Mouse (Mus musculus) heart, postnatal 14 days (tissue): ENCODE data around the gene P4ha2. TPM values are rescaled to one million over a fixed set of nuclear protein-coding genes. Genes with fewer than 3 reads are reported as not detected.

Experiments used
- DNase-seq, 2 experiments: peaks; one replicate each; pipeline ENCODE4 v3.0.0; 2021 to 2022
- intact Hi-C: fragments of 180-260 bp; cut with DNase I; formaldehyde crosslinking; loops from one replicate; pipeline ENCODE4 v1.15.1; 2025
- total RNA-seq, 2 experiments: library from RNA; stranded (reverse); gene quantifications; 2 replicates each; pipeline ENCODE4 v1.2.3; 2021

The P4ha2 gene
- total RNA-seq, 2 experiments from 2014 or later = 43.3 to 46.4 TPM

DNA sequence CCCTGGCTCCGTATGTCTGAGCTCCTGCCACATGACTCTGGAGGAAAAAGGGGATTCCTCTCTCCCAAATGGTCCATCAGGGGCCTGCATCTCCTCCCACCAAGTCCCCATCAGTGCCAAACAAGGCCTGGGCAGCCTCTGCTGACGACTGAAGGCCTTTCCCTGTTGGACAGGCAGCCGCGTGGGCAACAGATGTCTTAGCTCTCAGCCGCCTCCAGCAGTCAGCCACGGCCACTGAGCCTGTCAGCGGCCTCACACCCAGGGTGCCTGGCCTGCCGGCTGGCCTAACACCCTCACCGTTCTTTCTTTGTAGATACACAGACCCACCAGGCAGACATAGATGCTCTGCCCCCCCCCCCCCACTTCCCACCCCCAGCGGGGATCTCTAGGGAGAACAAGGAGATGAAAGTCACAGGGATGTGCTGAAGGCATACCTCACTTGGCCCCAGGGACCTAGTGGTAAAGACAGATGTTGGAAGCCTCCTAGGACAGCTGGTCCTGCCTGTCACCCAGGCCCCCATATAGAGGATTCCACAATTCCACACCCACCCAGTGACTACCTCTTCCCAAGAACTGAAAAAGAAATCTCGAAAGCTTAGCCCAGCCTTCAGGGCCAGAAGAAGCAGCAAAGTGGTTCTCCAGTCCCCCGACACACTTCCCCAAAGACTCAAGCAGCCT lies 32.4 kb upstream of the P4ha2 start:
- peak in 1 of 2 experiments; percentile 65 for DNase-seq
- intact Hi-C loops = no loop called here

DNA sequence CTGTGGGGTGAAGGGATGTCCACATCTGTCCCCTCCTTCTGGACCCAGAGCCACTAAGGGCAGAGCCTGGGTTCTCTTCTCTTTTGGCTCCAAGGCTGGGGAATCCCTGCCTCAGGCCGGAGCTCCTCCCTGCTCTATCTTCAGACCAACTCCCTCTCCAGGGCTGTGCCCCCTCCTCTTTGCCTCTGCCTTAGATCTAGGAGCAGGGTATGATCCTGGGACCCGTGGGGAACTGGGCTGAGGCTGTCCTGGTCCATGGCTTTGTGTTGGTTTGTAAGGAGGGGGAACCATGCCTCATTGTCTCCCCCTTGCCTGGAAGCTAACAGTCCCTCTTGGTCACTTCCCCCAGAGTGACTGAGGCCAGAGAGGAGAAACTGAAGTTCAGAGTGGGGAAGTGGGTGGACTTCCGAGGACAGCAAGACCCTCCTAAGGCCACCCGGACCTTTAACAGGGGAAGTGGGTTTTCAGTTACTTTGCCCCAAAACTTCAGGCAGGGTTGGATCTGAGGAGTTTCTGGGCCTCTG lies 31.8 kb upstream of the P4ha2 start:
- no peak for DNase-seq

DNA sequence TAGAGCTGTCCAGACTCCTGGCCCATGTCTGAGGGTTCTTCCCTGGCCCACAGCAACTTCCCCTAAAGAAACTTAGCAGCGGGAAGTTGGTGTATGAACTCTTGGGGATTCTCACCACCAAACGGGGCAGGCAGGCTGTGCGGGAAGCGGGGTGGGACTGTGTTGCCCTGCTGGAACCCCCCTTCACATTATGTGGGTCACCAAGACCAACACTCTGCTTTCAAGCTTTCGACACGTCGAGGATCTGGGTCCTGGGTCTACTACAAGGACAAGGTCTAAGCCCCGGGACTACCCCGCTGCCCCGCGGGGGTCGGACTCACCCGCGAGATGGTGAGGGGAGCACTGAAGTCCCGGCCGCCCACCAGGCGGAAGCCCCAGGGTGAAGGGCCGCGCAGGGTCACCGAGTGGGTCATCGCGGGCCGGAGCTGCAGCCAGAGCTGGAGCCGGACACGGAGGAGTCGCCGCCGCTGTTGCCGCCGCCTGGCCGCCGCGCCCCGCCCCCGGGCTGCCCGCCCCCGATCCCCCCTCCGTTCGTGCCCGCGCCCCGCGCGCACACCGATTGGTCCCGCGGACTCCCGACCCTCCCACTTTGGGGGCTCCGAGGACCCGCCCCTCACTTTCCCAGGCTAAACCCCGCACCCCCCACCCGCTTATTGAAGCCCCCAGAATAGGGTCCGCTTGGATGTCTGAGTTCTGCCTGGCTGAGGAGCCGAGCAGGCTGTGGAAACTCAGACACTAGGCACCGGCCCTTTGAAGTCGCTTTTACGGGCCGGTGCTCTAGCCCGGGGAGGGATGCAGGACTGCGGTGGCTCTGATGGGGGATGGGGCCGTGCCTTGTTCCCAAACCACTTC lies 31.1 kb upstream of the P4ha2 start, which contains the start of gene Pdlim4:
Pdlim4 (minus strand) TSS at position 495 of the 852 bp plus-strand sequence.
- DNase-seq = peak; percentile 60 to 65
- intact Hi-C loops = no loop called here

More for the DNA sequence above, 31.8 kb upstream of the P4ha2 start:
- intact Hi-C loops = no loop called here

DNA sequence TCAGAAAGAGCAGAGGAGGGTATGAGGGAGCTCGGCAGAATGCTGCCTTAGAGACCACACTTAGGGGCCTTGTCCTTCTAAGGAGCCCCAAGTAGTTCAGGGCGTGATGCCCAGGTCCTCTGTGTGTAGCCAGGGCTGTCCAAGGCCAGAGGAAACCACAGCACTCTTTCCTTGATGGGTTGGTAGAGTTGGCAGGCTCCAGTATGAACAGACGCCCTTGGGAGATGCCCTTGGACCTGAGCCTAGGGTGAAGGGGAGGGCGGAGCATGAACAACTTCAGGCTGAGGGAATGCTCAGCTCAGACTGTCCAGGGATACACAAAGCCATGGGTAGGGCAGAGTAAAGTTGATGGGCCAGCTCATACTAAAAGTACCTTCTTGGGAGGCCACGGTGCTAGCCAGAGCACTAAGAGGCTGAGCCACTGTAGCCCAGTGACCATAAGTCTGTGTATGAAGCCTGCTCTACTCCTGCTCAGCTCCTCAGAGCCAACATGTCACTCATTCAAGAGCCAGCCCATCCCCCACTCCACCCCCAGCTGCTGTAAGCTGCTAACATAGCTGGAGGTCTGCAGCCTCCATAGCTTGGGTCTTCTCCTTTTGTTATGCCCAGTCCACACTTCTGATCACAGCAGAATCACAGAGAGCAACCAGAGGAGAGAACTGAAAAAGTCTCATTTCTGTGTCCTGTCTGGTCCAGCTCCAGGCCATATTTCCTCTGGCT lies 28.0 kb upstream of the P4ha2 start:
- DNase-seq = peak; percentile 49 to 65
- intact Hi-C loops = no loop called here

DNA sequence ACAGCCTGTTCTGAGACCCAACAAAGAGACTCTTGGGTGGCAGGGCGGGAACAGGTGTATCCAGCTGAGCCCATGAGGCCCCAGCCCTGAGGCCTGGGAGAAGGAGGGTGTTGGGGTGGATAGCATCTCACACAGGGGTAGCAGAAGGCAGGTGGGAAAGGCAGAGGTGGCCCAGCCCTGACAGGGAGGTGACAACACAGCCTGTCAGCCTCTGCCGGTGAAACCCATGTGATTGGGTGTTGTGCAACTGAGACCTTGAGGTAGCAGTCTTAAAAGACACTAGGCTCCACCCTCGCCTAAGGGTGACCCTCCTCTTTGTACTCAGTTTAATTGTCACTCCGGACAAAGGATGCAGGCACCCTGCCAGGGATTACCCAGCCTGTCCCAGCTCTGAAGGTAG lies 26.6 kb upstream of the P4ha2 start:
- intact Hi-C loops = no loop called here
- DNase-seq = no peak

DNA sequence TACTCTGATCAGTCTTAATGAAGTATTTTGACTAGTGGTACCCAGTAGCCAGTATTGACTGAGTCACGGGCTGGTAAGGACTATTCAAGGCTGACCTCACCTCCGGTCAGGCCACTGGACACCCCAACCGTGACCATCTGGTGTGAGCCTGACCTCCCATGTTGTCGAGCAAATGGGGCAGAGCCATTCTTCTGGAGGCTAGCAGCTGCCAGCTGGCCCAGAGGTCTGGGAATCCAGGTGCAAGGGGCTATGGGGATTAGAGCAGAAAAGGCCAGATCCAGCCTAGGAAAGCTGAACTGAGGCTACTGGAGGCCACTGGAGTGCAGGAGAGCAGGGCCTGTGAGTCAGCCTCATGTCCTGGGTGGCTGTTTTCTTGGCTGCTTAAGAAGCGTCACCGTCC lies 24.5 kb upstream of the P4ha2 start:
- no peak for DNase-seq
- intact Hi-C loops = no loop called here

DNA sequence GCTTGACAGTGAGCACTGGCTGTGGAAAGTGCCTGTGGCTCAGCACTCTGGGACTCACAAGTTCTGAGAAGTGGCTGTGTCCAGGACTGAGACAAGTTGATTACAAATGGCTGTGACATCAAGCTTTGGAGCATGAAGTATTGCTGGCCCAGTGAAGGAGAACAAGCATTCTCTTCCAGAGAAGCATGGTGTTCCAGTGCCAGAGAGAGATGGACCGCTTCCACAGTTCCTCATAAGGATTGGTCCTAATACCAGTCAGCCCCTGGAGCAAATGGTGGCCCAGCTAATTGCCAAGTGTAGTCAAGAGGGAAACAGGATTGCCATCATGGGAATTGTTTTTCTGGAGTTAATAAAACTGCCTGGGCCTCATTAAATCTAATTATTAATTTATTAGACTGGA lies 23.8 kb upstream of the P4ha2 start:
- no peak for DNase-seq
- intact Hi-C loops = no loop called here

DNA sequence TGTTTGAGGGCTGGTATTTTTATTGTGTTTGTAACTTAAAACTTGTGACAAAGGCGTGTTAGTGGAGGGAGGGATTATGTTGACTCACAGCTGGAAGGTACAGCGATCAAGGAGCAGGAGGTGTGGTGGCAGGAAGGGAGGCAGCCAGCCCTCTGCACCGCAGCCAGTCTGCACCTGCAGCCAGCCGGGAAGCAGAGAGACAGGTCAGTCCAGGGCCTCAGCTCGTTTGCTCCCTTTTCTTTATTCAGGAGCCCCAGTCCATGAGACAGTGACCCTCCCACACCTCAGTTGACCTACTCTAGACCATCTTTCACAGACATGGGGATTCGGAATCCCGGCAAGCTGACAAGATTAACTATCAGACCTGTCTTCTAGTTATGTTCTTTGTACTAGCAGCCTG lies 19.5 kb upstream of the P4ha2 start:
- DNase-seq = no peak
- intact Hi-C loops = no loop called here

DNA sequence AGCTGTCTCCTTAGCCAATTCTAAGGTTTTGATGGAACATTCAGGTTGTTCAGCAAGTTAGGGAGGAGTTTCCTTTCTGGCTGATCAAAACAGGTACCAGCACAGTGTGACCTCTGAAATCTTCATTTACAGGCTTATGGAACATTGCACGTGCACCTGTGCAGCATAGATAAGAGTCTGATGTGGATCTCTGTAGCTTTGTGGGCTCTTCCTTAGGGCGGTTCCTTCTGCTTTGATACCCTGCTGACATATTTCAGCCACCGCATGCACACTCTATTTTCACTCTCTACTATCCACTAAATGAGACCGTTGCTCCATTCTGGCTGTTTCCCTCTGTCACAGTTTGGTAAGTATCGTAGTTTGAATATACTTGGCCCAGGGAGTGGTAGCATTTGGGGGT lies 17.2 kb upstream of the P4ha2 start:
- DNase-seq = no peak
- intact Hi-C loops = no loop called here

DNA sequence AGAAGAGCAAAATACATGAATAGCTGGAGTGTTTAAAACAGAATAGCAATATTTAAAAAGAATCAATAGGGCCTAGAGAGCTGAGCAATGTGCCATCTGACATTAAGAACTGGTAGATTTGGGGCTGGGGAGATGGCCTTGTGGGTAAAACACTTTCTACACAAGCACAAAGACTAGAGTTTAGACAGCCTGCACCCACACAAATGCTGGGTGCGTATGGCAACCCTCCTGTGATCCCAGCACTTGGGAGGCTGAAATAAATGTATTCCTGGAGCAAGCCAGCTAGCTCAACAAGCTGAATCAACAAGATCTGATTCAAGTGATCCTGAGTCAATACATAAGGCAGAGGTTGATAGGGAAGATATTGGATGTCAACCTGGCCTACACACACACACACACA lies 14.9 kb upstream of the P4ha2 start:
- intact Hi-C loops = no loop called here

DNA sequence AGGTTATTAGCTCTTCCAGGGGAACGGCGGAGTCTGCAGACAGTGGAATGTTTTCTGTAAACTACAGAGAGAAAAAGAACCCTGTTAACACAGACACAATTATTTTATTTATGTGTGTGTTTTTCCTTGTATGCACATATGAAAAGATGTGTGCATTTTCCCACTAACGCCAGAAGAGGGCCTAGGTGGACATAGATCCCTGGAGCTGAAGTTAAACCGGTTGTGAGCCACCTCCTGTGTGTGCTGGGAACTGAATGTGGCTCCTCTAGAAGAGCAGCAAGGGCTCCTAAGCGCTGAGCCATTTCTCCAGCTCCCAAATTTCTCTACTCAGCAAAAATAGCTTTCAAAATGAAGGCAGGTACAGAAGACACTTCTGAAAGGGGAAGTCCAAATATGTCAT lies 14.1 kb upstream of the P4ha2 start:
- no peak for DNase-seq
- intact Hi-C loops = no loop called here

More for the DNA sequence above, 14.9 kb upstream of the P4ha2 start:
- DNase-seq = no peak

DNA sequence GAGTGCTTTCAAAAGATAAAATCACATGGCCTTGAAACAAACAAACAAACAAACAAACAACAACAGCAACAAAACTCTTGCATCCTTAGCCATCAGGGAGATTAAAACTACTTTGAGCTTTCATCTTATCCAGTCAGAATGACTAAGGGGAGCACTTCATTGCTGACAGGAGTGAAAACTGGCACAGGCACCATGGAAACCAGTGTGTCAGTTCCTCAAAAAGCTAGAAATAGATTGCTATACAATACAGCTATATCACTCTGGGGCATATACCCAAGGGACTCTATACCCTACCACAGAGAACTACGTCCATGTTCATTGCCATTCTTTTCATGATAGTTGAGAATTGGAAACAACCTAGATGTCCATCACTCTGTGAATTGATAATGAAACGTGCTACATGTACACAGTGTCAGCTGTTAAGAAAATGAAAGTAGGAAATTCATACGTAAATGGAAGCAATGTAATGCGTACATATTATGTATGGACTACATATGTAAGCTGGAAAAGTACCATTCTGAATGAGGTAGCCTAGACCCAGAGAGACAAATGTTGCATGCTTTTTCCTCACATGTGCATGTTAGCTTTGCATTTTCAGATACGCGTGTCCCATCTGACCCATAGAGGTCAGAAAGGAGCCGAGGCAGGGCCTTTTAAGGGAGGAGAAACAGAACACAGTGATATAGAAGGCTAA lies 11.5 kb upstream of the P4ha2 start:
- DNase-seq = no peak
- intact Hi-C loops = loop anchor here (2.0 kb wide), 2 partner anchors 34 to 168 kb away; no protein-coding TSS in a partner anchor

DNA sequence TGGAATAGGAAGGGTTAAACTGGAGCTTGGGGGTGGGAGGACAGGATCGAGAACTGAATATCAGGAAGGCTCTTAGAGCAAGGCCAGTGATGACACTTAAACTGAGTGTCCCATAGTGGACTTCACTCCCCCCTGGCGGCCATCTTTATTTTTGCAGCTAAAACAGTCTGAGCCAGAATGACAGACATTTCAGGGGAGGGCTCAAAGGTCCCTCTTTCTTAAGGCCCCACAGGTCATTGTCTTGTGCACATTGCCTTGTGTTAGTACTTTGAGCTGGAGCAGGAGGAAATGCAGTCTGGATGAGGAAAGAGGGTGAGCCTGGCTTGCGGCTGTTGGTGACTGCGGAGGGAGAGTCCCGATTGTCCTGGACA lies 11.0 kb upstream of the P4ha2 start:
- intact Hi-C loops = loop anchor here (1.0 to 2.0 kb wide), 3 partner anchors 34 to 168 kb away; no protein-coding TSS in a partner anchor
- DNase-seq = peak; percentile 84 to 93

DNA sequence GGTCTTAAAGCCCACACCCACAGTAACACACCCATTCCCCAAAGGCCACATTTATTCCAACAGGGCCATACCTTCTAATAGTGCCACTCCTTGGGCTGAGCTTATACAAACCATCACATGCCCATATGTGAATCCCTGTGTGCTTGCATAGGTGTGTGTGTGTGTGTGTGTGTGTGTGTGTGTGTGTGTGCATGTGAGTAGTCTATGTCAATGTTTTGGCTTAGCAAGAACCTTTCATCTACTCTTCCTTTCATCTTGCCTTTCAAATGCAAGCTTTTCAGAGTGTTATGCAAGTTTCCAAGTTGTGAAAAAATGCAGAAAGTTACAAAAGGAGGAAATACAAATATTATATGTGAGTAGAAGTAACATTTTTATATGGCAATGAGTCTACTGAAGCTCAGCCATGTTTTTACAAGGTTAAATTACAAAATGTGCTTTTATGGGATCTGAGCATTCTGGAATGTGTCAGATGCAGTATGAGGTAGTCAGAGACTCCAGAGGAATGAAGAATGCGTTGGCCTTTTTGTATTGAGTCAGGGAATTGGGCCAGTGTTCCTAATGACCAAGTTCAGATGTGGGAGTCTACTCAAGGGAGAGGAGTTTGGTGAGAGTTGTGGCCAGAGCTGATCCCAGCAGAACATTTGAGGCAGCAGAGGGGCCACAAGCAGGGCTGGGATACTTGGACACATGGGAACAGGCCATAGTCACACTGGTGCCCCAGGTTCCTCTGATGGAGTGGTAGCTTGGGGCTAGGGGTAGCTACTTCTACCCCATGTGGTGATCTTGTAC lies 9.6 kb upstream of the P4ha2 start:
- no peak for DNase-seq
- intact Hi-C loops = no loop called here

DNA sequence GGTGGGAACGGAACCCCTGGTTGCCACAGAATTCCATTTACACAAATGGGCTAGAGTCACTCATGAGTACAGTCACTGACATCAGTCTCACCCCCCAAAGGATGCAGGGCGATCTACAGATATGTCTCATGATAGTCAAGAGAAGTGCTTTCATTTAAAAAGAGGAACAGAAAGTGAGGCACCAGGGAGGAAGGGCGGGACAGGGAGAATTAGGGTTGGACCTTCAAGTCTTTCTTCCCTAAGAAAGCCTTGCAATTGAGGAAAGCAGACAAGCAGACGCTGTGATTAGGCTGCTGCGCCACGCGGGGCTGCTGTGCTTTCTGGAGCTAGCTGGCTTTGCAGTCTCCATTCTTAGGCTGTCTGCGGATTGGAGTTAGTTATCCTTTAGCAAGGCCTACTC lies 8.2 kb upstream of the P4ha2 start:
- intact Hi-C loops = no loop called here
- no peak for DNase-seq

DNA sequence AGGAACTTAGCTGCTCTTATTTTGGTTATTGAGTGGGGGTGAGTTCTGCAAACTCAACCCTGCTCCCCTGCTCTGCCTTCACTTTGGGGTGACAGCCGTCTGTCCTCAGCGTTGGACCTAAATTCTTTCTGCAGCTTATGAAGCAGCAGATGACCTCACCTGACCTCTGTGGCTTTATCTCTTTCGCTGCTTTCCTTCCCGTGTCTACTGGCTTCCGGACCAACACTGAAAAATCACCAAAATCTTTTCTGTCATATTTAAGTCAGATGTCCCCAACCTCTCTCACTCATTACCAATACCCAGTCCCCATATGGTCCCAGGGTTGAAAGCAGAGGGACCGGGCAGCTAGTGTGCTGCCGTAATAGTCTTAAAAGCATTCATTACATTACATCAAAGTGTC lies 7.7 kb upstream of the P4ha2 start:
- no peak for DNase-seq
- intact Hi-C loops = no loop called here

DNA sequence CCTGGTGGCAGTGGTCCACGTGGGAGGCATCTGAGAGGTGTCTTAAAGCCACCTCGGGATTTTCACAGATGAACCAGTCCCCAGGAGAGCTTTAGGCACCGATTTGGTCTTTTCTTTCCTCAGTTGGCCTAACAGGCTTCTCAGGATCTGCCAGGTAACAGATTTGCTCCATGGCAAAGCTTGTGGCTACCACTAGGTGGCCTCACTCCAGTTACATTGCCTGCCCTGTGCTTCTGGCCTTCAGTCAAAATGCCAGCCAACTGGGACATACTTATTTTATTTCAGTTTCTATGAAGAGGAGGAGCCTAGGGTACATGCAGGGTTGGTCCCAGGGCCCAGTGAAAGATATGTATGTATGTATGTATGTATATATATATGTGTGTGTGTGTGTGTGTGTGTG lies 6.9 kb upstream of the P4ha2 start:
- peak in 1 of 2 experiments; percentile 72 for DNase-seq
- intact Hi-C loops = no loop called here

DNA sequence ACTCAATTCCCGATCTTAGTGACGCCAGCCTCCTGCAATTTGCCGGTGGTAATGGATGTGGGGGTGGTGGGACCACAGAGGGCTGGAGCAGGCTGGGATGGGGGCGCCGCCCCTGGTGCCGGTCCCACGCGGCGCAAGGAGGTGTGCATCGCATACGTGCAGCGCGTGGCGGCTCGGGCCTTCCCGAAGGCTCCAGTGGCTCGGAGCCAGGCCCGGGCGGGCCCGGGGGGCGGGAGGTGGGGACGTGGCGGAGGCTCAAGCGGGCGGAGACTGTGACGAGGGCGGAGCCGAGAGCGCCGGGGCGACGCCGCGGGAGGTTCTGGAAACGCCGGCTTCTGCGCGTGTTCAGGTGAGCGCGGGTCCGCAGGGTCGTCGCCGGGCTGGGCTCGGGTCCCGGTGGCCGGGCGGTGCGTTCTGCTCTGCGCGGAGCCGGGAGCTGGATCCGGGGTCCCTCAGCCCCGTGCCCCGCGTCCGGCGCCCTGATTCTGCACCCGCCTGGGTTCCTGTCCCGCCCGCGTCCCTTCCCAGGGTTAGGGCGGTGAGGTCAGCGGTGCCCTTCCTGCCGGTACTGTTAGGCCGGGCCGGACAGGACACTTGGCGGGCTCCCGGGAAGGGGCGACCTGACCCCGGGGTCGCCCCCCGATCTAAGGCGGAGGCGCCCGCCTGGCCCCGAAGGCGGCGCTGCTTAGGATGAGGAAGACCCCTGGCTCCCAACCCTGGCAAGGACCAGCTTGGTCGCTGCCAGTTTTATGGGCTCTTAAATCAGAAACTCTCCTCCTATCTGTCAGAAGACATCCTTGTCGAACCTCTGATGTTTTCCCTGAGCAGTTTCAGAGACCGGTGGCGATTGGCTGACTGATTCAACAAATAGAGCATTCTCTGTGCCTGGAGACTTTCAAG lies 1.0 kb downstream of the P4ha2 start:
- intact Hi-C loops = no loop called here
- peak; percentile 85 to 87 for DNase-seq

DNA sequence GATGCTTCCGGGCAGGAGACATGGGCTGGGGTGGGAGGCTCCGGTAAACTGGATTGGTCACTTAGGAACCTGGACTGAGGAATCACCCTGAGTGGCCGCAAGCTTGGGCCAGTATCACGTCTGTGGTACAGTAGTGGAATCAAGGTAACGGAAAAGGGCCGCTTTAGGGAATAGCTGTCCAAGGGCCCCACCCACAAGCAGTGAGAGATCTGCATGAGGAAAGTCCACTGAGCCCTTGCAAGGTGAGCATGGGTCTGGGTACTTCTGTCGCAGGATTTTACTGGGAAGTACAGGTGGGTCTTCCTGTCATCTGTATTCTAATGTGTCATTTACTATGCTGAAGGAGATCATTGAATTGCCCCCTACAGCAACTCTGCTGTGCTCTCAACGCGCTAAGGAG lies 1.8 kb downstream of the P4ha2 start:
- no peak for DNase-seq
- intact Hi-C loops = no loop called here
